Mouse (Mus musculus): ENCODE results near the gene Olfr370.

The Olfr370 gene

GRCm38 (mm10) chr8:83575561-83576515 is 40.3 kb downstream of the Olfr370 start:
- no peak for DNase-seq (ENCODE audit: low read depth)

GRCm38 (mm10) chr8:83576516-83576895 is 40.9 kb downstream of the Olfr370 start:
- no peak for DNase-seq (ENCODE audit: low read depth)

- no peak for DNase-seq (ENCODE audit: low read depth)
Observed at GRCm38 (mm10) chr8:83576921-83577320, 41.3 kb downstream of the Olfr370 start.

- no peak for DNase-seq (ENCODE audit: low read depth)
Observed at GRCm38 (mm10) chr8:83577384-83577791, 41.8 kb downstream of the Olfr370 start.

- DNase-seq (ENCODE audit: low read depth) = no peak
Observed at GRCm38 (mm10) chr8:83578131-83579055, 42.8 kb downstream of the Olfr370 start.

- no peak for DNase-seq (ENCODE audit: low read depth)
Observed at GRCm38 (mm10) chr8:83579676-83580075, 44.1 kb downstream of the Olfr370 start.

GRCm38 (mm10) chr8:83580826-83581225 is 45.2 kb downstream of the Olfr370 start:
- DNase-seq (ENCODE audit: low read depth) = no peak

GRCm38 (mm10) chr8:83582226-83582625 is 46.6 kb downstream of the Olfr370 start:
- no peak for DNase-seq (ENCODE audit: low read depth)

GRCm38 (mm10) chr8:83583236-83583635 is 47.7 kb downstream of the Olfr370 start:
- DNase-seq (ENCODE audit: low read depth) = no peak

- DNase-seq (ENCODE audit: low read depth) = no peak
Observed at GRCm38 (mm10) chr8:83584771-83585170, 49.2 kb downstream of the Olfr370 start.

GRCm38 (mm10) chr8:83585333-83585732 is 49.8 kb downstream of the Olfr370 start:
- DNase-seq (ENCODE audit: low read depth) = no peak

- DNase-seq (ENCODE audit: low read depth) = no peak
Observed at GRCm38 (mm10) chr8:83587644-83588043, 52.1 kb downstream of the Olfr370 start.

- DNase-seq (ENCODE audit: low read depth) = no peak
Observed at GRCm38 (mm10) chr8:83588886-83589285, 53.3 kb downstream of the Olfr370 start.

GRCm38 (mm10) chr8:83590488-83591023 is 55.0 kb downstream of the Olfr370 start:
- DNase-seq (ENCODE audit: low read depth) = no peak

GRCm38 (mm10) chr8:83592682-83593081 is 57.1 kb downstream of the Olfr370 start:
- DNase-seq (ENCODE audit: low read depth) = no peak

- DNase-seq (ENCODE audit: low read depth) = no peak
Observed at GRCm38 (mm10) chr8:83593325-83594166, 58.0 kb downstream of the Olfr370 start.

- DNase-seq (ENCODE audit: low read depth) = peak; percentile 97
Observed at GRCm38 (mm10) chr8:83594167-83595049, 58.8 kb downstream of the Olfr370 start.

All from fibroblast of lung, adult 2 months (primary cell).